Mouse (Mus musculus): ENCODE results near the gene Itpa.

Itpa gene

DNA sequence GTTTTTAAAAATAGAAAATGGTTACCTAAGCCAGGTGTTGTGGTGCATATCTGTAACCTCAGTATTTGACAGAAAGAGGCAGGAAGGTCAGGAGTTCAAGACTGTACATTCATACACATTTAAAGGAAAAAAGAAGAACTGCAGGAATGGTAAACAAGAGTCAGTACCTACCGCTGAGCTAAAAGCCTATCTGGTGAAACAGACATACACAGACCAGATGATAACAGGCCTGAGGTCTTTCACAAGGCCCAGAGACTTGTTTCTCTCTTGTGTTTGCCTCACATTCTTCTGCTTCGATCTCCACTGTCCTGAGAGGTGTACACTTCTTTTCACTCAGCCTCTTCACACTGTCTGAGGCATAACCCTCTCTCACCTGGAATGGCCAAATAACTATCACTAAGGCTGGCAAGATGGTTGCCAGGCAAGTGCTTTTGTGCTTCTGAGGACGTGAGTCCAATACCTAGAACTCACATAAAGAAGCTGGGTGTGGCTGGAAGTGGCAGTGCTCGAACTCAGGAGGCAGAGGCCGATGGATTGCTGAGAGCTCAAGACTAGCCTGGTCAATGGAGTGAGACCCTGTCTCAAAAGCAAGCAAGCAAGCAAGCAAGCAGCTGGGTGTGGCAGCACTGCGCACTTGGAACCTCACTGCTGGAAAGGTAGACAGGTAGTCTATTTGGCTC, 11.6 kb upstream of the Itpa start:
- in situ Hi-C loops (cut with MboI, MseI), result loop anchor here (10.0 kb wide), 1 partner anchor 371 kb away; the partner anchor contains the start of gene Idh3b

GRCm38 (mm10) chr2:130656536-130656935, 10.9 kb upstream of the Itpa start:
- in situ Hi-C loops (cut with MboI, MseI), result loop anchor here (10.0 kb wide), 1 partner anchor 372 kb away; the partner anchor contains the start of gene Idh3b

DNA sequence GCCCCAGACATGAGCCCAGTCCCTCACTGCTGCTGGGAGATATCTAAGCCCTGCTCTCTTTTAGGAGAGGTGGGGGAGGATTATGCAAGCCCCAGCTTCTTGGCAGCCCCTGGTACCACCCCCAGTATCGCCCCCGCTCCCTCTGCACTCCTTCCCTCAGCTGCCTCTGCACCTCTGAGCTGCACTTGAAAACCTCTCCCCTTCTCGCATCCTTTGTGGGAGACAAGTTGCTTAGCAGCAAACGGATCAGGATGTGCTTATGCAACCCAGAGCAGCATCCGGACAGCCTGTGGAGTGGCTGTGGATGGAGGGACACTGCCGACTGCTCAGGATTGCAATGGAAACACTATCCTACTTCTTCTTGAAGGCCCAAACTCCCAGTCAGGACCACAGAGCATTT, 9.9 kb upstream of the Itpa start:
- in situ Hi-C loops (cut with MboI, MseI), result loop anchor here (10.0 kb wide), 1 partner anchor 373 kb away; the partner anchor contains the start of gene Idh3b

DNA sequence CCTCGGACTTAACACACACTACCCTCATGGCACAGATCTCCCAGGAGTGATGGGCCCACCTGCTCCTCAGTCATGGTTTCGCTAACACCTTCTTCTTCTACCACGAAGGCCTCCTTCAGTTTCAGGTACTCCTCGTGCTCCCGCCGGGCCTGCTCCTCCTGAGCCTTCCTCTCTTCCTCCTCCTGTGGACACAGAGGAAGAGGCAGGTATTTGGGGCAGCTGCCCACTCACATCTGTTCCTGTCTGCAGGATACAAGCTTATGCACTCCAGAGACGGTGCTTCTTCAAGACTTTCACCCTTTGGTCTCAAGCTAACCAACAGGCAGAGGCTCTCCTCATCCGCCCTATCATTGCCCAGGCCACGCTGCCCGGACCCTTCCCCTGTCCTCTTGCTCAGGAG, 8.9 kb upstream of the Itpa start:
- in situ Hi-C loops (cut with MboI, MseI), result loop anchor here (10.0 kb wide), 1 partner anchor 374 kb away; the partner anchor contains the start of gene Idh3b

DNA sequence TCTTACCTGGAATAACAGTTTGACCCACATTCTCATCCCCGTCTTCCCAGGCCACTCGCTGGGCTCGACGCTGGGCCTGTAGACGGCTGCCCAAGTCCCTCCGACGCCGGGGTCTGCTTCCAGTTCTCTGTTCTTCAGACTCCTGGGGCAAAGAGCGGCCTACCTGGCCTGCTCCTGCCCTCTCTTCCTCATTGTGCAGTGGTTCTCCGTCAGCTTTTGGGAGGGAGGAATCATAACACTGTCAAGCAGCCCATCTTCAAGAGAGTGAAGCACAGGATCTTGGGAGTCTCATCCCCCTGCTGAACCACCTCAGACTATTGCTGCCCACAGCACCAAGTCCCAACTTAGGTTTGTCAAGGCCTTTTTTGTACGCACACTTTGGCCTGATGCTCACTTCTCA, 4.1 kb upstream of the Itpa start:
- in situ Hi-C loops (cut with MboI, MseI), result no loop called here

GRCm38 (mm10) chr2:130664102-130664701, 3.2 kb upstream of the Itpa start, which contains the start of gene Ddrgk1:
TSS of gene Ddrgk1 (minus strand) at chr2:130664659.
- in situ Hi-C loops (cut with MboI, MseI), result no loop called here

DNA sequence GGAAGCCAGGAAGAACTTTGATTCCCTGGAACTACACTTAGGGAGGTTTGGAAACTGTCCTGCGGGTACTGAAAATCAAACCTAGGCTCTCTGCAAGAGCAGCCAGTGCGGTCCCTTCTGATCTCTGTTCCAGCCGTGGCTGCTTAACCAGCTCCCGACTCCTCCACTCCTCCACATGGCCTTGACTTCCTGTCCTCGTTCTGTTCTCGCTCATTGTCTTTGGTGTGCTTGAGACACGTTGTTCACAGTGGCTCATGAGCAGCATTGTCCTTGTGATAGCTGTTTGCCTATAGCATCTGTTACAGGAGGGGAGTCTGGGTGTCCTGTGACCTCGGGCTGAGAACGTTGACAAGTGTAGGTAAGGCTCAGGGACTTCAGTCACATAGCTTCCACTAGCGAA, 9.8 kb downstream of the Itpa start:
- in situ Hi-C loops (cut with MboI, MseI), result no loop called here

DNA sequence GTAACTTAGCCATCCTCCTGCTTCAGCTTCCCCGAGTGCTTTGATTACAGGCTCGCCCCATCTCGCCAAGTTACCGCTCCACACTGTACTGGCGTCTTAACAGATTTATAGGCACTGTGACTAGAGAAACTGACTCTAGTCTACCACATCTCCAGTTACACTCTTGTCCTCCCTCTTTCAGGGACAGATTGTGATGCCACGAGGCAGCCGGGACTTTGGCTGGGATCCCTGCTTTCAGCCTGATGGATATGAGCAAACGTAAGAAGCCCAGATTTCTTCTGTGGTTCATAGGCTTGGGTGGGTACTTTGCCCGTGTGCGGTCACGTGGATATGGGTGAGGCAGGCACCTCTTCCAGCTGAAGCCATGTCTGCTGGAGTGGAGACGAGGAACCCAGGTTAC, 11.7 kb downstream of the Itpa start:
- in situ Hi-C loops (cut with MboI, MseI), result no loop called here

DNA sequence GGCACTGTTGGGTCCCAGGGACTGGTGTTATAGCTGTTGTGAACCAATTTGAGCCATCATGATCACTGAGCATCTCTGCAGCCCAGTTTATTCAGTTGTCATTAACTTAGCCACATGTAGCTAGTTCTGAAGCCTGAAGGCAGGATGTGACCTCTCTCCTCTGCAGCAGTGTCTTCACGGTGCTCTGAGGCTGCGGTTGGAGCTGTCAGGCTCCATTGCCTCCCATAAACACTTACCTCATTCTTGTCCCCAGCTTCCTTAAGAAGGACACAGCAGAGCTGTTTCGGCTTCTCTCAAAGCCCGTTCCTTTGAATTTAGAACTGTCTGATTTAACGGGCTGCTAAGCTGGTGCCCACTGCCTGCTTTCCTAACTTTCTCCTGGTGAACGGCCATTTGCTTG, 12.5 kb downstream of the Itpa start:
- in situ Hi-C loops (cut with MboI, MseI), result no loop called here

GRCm38 (mm10) chr2:130681531-130681930, 14.1 kb downstream of the Itpa start:
- in situ Hi-C loops (cut with MboI, MseI), result no loop called here

- in situ Hi-C loops (cut with MboI, MseI), result no loop called here
Observed at GRCm38 (mm10) chr2:130685426-130685825, 18.0 kb downstream of the Itpa start.

- in situ Hi-C loops (cut with MboI, MseI), result no loop called here
Observed at GRCm38 (mm10) chr2:130689011-130689410, 21.6 kb downstream of the Itpa start.

GRCm38 (mm10) chr2:130693563-130693962, 26.2 kb downstream of the Itpa start:
- in situ Hi-C loops (cut with MboI, MseI), result no loop called here

DNA sequence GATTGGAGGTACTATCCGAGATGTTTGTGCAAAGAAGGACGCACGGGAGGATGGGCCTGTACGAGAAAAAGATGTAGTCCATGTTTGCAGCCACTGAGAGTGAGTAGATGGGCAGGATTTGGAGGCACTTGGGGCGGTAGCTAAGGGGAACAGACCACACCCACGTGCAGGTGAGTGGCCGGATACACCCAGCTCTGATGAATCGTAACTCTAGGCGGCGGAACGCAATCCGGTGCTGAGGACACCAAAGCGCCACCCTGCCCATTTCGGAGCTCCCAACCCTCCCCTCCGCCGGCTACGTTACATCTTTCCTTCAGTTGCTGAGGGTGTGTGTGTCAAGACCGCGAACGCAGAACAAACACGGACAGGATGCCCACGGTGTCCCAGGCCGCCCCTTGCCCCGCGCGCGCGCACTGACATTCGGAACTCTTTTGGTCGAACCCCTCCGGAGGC, 29.3 kb downstream of the Itpa start:
- in situ Hi-C loops (cut with MboI, MseI), result no loop called here

- in situ Hi-C loops (cut with MboI, MseI), result no loop called here
Observed at GRCm38 (mm10) chr2:130697153-130697810, 29.9 kb downstream of the Itpa start, which contains the start of gene Slc4a11. TSS of gene Slc4a11 (minus strand) at chr2:130697519.

GRCm38 (mm10) chr2:130697821-130698266, 30.4 kb downstream of the Itpa start:
- in situ Hi-C loops (cut with MboI, MseI), result no loop called here

DNA sequence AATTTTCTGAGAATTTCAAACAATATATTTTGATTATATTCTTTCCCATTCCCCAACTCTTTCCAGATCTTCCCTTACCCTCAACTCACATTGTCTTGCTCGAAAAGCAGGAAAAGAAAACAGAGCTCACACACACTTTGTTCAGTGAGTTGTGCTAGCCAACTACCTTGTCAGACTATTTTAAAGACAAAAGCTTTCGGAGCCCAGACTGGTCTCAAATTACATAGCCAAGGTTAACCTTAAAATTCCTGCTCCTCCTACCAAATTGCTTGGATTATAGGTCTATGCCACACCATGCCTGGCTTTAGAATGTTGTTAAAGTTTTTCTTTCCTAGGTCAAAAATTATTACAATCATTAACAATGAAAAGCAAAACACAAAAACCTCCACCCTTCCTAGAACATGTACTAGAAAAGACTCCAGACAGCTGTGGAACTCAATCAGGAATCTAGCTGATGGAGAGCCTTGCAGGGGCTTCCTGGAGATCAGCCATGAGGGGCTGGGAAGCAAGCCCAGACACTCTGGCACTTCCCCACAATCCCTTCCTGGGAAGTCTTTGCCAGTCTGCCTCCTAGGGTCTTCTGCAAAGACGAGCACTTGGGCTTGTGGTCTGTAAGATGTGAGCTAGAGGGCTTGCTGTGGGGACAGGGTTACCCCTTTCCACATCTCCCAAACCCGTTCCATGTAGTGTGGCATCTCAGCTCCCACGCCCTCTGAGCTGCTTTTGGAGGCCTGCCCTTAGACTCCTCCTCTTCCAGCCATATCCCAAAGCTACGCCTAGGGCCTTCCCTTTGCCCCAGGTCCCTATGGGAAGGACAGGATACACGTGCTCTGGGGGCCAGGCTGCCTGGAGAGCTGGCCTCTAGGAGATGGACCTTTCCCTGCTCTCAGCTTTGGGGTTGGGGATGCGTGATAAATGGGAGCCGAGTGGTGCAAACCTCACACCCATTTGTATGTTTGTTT, 36.9 kb downstream of the Itpa start:
- in situ Hi-C loops (cut with MboI, MseI), result no loop called here

DNA sequence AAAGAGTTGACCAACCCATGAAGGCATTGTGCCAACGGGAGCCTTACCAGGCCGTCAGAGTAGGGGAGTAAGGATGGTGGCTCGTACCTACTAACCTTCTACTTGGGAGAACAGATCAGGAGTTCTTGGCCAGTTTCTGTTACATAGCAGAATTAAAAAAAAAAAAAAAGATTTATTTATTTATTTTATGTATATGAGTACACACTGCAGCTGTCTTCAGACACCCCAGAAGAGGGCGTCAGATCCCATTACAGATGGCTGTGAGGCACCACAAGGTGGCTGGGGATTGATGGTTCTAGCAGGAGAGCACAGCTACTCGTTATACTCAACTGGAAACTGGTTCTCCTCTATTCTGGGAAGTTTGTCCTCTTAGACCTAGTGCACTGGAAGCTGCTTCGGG, 37.8 kb downstream of the Itpa start:
- in situ Hi-C loops (cut with MboI, MseI), result no loop called here

- in situ Hi-C loops (cut with MboI, MseI), result no loop called here
Observed at GRCm38 (mm10) chr2:130706602-130707001, 39.2 kb downstream of the Itpa start.

DNA sequence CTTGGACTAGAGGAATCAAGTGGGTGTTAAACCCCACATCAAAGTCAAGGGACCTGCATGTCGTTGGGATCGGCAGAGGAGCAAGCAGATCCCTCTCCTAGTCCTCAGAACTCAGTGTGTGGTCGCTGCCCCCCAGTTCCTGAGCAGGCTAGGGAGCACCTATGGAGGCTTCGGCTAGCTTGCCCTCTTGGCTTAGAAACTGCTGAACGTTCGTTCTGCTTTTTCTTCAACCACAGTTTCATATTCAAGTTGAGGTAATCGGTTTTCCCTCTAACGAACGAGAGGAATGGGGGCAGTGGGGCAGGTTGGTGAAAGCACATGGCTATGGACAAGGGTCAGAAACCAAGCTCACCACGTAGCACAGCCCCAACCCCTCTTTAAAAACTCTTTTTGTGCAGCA, 39.6 kb downstream of the Itpa start:
- in situ Hi-C loops (cut with MboI, MseI), result no loop called here

GRCm38 (mm10) chr2:130717951-130718350, 50.5 kb downstream of the Itpa start:
- in situ Hi-C loops (cut with MboI, MseI), result no loop called here

All from T-helper 1 cell (primary cell).